Mouse (Mus musculus) forebrain, embryonic 12.5 days (tissue): ENCODE data around the gene Nos1ap. TPM values are rescaled to one million over a fixed set of nuclear protein-coding genes. Genes with fewer than 3 reads are reported as not detected.

Experiments
- ATAC-seq: fragments of 200-750 bp; cut with Nextera tagmentation; 2 replicates; pipeline ENCODE4 v1.8.0; 2017; ENCODE audit warnings: moderate TSS enrichment; ENCODE audit not compliant: low FRiP score
- H3K27ac ChIP-seq: fragments of 300-500 bp; sonication (generic); 2 replicates; pipeline ENCODE4 v1.5.1; 2016; ENCODE audit warnings: mild to moderate bottlenecking
- H3K27me3 ChIP-seq: fragments of 300-500 bp; sonication (generic); 2 replicates; pipeline ENCODE4 v1.6.1; 2016; ENCODE audit warnings: mild to moderate bottlenecking
- H3K36me3 ChIP-seq: fragments of 300-500 bp; sonication (generic); replicated peaks from 2 replicates; pipeline ENCODE4 v1.6.1; 2016; ENCODE audit warnings: mild to moderate bottlenecking
- H3K4me1 ChIP-seq: fragments of 300-500 bp; sonication (generic); 2 replicates; pipeline ENCODE4 v1.6.1; 2016
- H3K4me2 ChIP-seq: fragments of 300-500 bp; sonication (generic); 2 replicates; pipeline ENCODE4 v1.6.1; 2016; ENCODE audit warnings: mild to moderate bottlenecking, moderate library complexity
- H3K4me3 ChIP-seq: fragments of 300-500 bp; sonication (generic); replicated peaks from 2 replicates; pipeline ENCODE4 v1.5.1; 2016; ENCODE audit warnings: mild to moderate bottlenecking
- H3K9ac ChIP-seq: fragments of 300-500 bp; sonication (generic); 2 replicates; pipeline ENCODE4 v1.6.1; 2016; ENCODE audit warnings: mild to moderate bottlenecking
- H3K9me3 ChIP-seq: fragments of 300-500 bp; sonication (generic); 2 replicates; pipeline ENCODE4 v1.6.1; 2016
- WGBS: fragments of 180-500 bp; shearing (Covaris S2); methylation state at CpG from one replicate; pipeline ENCODE4 v1.1.7; 2016; 5-methylcytosine and 5-hydroxymethylcytosine counted together
- polyA plus RNA-seq: library from polyadenylated mRNA; unstranded; fragments of >200 nt; fragmentation: Nextera tagmentation; extraction: Ambion mirVana; gene quantifications from 2 replicates; pipeline ENCODE4 v1.2.1, GENCODE M21; 2016

Nos1ap gene
- polyA plus RNA-seq, 1 experiment from 2014 or later, result 25.5 TPM

DNA sequence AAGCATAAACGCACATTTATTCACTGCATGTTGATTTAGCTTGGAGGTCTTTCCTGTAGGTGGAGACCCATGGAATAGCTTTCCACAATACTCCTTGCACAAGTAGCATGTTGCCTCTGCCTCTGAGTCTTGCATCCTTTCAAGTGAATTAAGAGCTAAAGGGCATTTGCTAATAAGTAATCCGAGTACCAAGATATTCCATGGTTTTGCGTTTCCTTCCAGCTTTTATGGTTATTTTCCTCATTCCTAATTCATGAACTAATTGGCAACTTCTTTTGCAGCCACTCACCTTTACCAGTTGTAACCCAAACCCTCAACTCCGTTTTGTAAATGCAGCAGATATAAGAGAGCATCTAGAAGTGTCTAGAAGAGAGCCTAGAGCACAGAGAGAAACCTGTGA is 155.5 kb downstream of the Nos1ap start:
- no peak for ATAC-seq
- Histone ChIP-seq H3K4me2 (no peak overlapping the region), H3K4me3 (no peak overlapping the region), H3K27me3 (no peaks in the 10 kb centered on the region), H3K9me3 (no peaks in the 10 kb centered on the region), H3K4me1 (peaks cover 23% of the 10 kb centered on the region), H3K36me3 (no peaks in the 10 kb centered on the region), H3K9ac (no peak overlapping the region), H3K27ac (no peak overlapping the region)
- WGBS, result 88% methylated on average over 4 of the region's 4 CpGs

GRCm38 (mm10) chr1:170433661-170434060 is 156.0 kb downstream of the Nos1ap start:
- H3K27me3 ChIP-seq, result no peaks in the 10 kb centered on the region
- no peaks in the 10 kb centered on the region for H3K36me3 ChIP-seq
- no peak overlapping the region for H3K9ac ChIP-seq
- H3K4me3 ChIP-seq, result no peak overlapping the region
- H3K9me3 ChIP-seq, result no peaks in the 10 kb centered on the region
- no peak overlapping the region for H3K27ac ChIP-seq
- H3K4me2 ChIP-seq, result no peak overlapping the region
- ATAC-seq, result no peak
- peaks cover 18% of the 10 kb centered on the region for H3K4me1 ChIP-seq

DNA sequence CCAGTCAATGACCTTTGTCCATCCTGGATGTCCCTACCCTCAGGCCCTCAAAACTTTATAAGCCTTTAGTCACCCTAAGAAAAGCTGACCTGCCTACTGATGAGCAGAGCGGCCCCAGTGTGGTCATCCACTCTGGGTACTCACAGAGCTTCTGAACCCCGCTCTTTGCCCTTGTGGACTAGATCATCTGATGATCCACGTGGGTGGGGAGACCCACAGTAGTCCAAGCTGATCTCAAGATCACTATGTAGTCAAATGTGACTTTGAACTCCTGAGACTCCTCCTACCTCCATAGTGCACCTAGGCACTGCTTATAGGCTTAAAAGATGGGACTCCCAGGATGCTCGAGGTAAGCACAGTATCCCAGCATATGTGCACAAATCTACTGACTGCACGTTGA is 157.4 kb downstream of the Nos1ap start:
- H3K4me1 ChIP-seq, result peaks cover 14% of the 10 kb centered on the region
- WGBS, result 88% methylated on average over 5 of the region's 5 CpGs
- H3K4me3 ChIP-seq, result no peak overlapping the region
- H3K9ac ChIP-seq, result no peak overlapping the region
- H3K27me3 ChIP-seq, result no peaks in the 10 kb centered on the region
- H3K9me3 ChIP-seq, result no peaks in the 10 kb centered on the region
- ATAC-seq, result no peak
- H3K36me3 ChIP-seq, result no peaks in the 10 kb centered on the region
- no peak overlapping the region for H3K4me2 ChIP-seq
- no peak overlapping the region for H3K27ac ChIP-seq

- ATAC-seq, result no peak
- no peaks in the 10 kb centered on the region for H3K9me3 ChIP-seq
- H3K27ac ChIP-seq, result no peak overlapping the region
- no peak overlapping the region for H3K4me2 ChIP-seq
- WGBS, result 74% methylated on average over 5 of the region's 5 CpGs
- H3K9ac ChIP-seq, result no peak overlapping the region
- H3K4me1 ChIP-seq, result peaks cover 22% of the 10 kb centered on the region
- H3K4me3 ChIP-seq, result no peak overlapping the region
- H3K36me3 ChIP-seq, result no peaks in the 10 kb centered on the region
- no peaks in the 10 kb centered on the region for H3K27me3 ChIP-seq
Measured at GRCm38 (mm10) chr1:170431312-170431711, 158.3 kb downstream of the Nos1ap start.

DNA sequence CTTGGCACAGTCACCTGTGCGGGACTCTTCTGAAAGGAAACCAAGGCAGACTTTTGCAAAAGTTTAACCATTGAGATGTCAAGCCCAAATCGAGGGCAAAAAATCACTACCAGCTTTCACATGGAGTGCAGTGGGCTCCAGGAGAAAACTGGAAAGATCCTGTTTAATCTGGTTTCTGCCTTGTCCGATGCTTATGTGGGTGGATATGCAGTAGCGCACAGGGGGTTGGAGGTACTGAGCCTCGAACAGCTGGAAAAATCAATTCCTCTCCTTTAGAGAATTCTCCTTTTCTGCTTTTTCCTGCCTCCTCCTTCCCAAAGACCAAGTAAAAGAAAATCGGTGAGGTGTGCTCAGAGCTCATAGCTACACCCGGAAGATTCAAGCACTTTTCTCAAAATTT is 159.0 kb downstream of the Nos1ap start:
- H3K4me2 ChIP-seq, result no peak overlapping the region
- H3K27me3 ChIP-seq, result no peaks in the 10 kb centered on the region
- no peak overlapping the region for H3K4me3 ChIP-seq
- H3K9ac ChIP-seq, result no peak overlapping the region
- WGBS, result 96% methylated on average over 7 of the region's 7 CpGs
- H3K36me3 ChIP-seq, result no peaks in the 10 kb centered on the region
- H3K9me3 ChIP-seq, result no peaks in the 10 kb centered on the region
- no peak for ATAC-seq
- H3K4me1 ChIP-seq, result peaks cover 26% of the 10 kb centered on the region
- H3K27ac ChIP-seq, result no peak overlapping the region

- Histone ChIP-seq H3K9ac (no peak overlapping the region), H3K27ac (0 out of 2 replicates have a peak overlapping the region, but pooled peaks have one; percentile 25), H3K4me3 (no peak overlapping the region), H3K9me3 (no peaks in the 10 kb centered on the region), H3K36me3 (no peaks in the 10 kb centered on the region), H3K27me3 (no peaks in the 10 kb centered on the region), H3K4me1 (peaks cover 32% of the 10 kb centered on the region), H3K4me2 (no peak overlapping the region)
- ATAC-seq, result 0 out of 2 replicates have a peak, but pooled peaks have one; percentile 21
- 67% methylated on average over 6 of the region's 6 CpGs for WGBS
Measured at GRCm38 (mm10) chr1:170429656-170430055, 160.0 kb downstream of the Nos1ap start.

GRCm38 (mm10) chr1:170428141-170428540 is 161.5 kb downstream of the Nos1ap start:
- ATAC-seq, result no peak
- 86% methylated on average over 2 of the region's 2 CpGs for WGBS
- H3K4me3 ChIP-seq, result no peak overlapping the region
- H3K9ac ChIP-seq, result no peak overlapping the region
- H3K4me2 ChIP-seq, result no peak overlapping the region
- no peak overlapping the region for H3K27ac ChIP-seq
- H3K4me1 ChIP-seq, result peaks cover 45% of the 10 kb centered on the region
- no peaks in the 10 kb centered on the region for H3K27me3 ChIP-seq
- H3K36me3 ChIP-seq, result no peaks in the 10 kb centered on the region
- H3K9me3 ChIP-seq, result no peaks in the 10 kb centered on the region

DNA sequence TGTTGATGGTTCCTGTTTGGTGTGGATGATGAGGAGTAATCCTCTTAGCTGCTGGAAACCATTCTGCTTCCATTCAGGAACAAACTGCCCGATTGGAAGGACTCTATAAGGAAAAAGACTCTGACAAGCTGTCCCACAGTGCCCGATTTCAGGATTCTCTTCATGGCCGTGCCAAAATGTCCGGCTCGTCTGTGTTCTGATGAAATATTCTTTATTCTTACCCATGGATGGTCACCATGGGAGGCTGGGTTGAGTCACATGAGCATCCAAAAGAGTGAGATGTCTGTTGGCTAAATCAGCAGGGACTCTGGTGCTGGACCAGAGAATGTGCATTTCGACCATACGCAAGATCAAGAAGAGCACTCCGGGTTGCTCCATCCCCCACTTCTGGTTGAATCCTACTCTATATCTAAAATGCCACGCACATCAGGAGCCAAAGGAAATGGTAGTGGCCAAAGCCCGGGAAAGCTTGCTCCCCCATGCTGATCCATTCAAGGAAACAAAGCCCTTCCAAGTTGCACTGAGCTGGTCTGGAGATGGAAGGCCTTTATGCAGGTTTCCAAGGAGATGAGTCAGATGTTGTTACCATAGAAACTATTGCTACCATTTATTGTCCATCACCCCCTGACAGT is 165.3 kb downstream of the Nos1ap start:
- peak; percentile 82 for ATAC-seq
- H3K4me1 ChIP-seq, result peaks cover 32% of the 10 kb centered on the region
- peak overlapping the region; percentile 13; the same call in 1 of the 2 replicates for H3K4me2 ChIP-seq
- H3K9ac ChIP-seq, result no peak overlapping the region
- H3K36me3 ChIP-seq, result no peaks in the 10 kb centered on the region
- H3K4me3 ChIP-seq, result no peak overlapping the region
- no peaks in the 10 kb centered on the region for H3K9me3 ChIP-seq
- WGBS, result 39% methylated on average over 10 of the region's 10 CpGs
- peak overlapping the region; percentile 66 for H3K27ac ChIP-seq
- H3K27me3 ChIP-seq, result no peaks in the 10 kb centered on the region

DNA sequence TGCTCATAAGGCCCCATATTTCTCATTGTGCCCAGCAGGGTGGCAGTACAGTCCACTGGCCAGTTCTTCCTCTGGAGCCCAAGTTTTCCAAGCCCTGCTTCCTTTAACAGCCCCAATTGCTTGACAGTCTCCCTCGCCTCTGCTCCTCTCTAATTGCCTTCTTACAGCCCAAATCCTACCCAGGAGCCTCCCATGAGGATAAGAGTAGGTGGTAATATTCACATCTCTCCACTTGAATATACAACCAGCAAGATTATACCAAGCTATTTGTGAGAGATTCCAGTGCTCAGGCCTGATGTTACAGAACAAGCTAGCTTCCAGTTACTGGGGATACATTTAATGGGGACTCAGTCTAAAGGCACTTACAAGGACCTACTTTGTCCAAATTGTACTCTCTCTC is 166.6 kb downstream of the Nos1ap start:
- no peak overlapping the region for H3K27ac ChIP-seq
- peaks cover 32% of the 10 kb centered on the region for H3K4me1 ChIP-seq
- no peaks in the 10 kb centered on the region for H3K27me3 ChIP-seq
- no peak overlapping the region for H3K9ac ChIP-seq
- H3K4me3 ChIP-seq, result no peak overlapping the region
- 78% methylated on average over 1 of the region's 1 CpGs for WGBS
- no peak overlapping the region for H3K4me2 ChIP-seq
- H3K9me3 ChIP-seq, result no peaks in the 10 kb centered on the region
- ATAC-seq, result no peak
- H3K36me3 ChIP-seq, result no peaks in the 10 kb centered on the region

- peaks cover 30% of the 10 kb centered on the region for H3K4me1 ChIP-seq
- H3K4me3 ChIP-seq, result no peak overlapping the region
- no peak overlapping the region for H3K4me2 ChIP-seq
- 86% methylated on average over 4 of the region's 4 CpGs for WGBS
- no peaks in the 10 kb centered on the region for H3K9me3 ChIP-seq
- H3K27me3 ChIP-seq, result no peaks in the 10 kb centered on the region
- no peak for ATAC-seq
- H3K36me3 ChIP-seq, result no peaks in the 10 kb centered on the region
- no peak overlapping the region for H3K27ac ChIP-seq
- no peak overlapping the region for H3K9ac ChIP-seq
Measured at GRCm38 (mm10) chr1:170422188-170422587, 167.5 kb downstream of the Nos1ap start.

- Histone ChIP-seq H3K9ac (no peak overlapping the region), H3K4me3 (no peak overlapping the region), H3K27ac (no peak overlapping the region), H3K27me3 (no peaks in the 10 kb centered on the region), H3K4me2 (no peak overlapping the region), H3K36me3 (no peaks in the 10 kb centered on the region), H3K9me3 (no peaks in the 10 kb centered on the region), H3K4me1 (peaks cover 31% of the 10 kb centered on the region)
- WGBS, result 82% methylated on average over 3 of the region's 3 CpGs
- ATAC-seq, result no peak
Measured at GRCm38 (mm10) chr1:170419961-170420360, 169.7 kb downstream of the Nos1ap start.

DNA sequence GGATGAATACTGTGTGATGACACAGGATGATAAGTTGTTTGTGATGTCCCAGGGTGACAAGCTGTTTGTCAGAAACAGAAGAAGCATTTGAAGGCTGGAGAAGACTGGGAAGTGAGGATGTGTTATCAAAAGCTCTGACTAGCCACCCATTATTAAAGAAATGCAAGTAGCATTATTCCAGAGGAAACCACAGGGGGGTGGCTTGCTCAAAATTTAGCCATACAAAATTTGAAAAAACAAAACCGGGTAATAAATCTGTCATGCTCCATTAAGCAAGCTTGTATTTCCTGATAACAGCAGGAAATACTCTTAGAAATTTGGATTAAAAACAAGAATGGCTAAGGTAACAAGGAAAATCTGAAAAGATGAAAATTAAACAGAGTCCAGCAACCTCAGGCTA is 171.5 kb downstream of the Nos1ap start:
- H3K4me2 ChIP-seq, result no peak overlapping the region
- H3K9ac ChIP-seq, result no peak overlapping the region
- 72% methylated on average over 1 of the region's 1 CpGs for whole genome bisulfite sequencing
- H3K27ac ChIP-seq, result no peak overlapping the region
- no peak for ATAC-seq
- no peaks in the 10 kb centered on the region for H3K9me3 ChIP-seq
- peaks cover 14% of the 10 kb centered on the region for H3K4me1 ChIP-seq
- H3K4me3 ChIP-seq, result no peak overlapping the region
- H3K27me3 ChIP-seq, result no peaks in the 10 kb centered on the region
- H3K36me3 ChIP-seq, result no peaks in the 10 kb centered on the region

DNA sequence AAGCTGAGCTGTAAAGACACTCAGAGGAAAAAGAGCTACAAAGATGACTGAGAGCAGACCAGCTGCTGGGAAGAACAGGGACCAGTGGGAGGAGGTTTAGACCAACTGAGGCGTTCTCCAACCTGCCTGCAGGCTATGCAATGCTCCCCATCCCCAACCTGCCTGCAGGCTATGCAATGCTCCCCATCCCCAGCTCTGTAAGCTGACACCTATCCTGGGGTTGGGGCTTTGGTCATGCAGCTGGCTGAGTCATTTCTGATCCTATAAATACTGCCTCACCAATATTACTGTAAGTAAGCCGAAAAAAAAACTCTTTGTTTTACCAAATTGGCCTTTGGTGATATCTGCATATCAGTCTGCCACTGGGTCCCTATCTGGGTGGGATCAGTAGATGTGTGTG is 172.7 kb downstream of the Nos1ap start:
- Histone ChIP-seq H3K27me3 (no peaks in the 10 kb centered on the region), H3K9me3 (no peaks in the 10 kb centered on the region), H3K9ac (no peak overlapping the region), H3K4me2 (no peak overlapping the region), H3K36me3 (no peaks in the 10 kb centered on the region), H3K4me1 (peaks cover 14% of the 10 kb centered on the region), H3K4me3 (no peak overlapping the region), H3K27ac (no peak overlapping the region)
- 68% methylated on average over 2 of the region's 2 CpGs for WGBS
- no peak for ATAC-seq
